Mouse (Mus musculus) C2C12 (cell line): ENCODE measurements around the gene Flnc.

Source experiments
- CTCF ChIP-seq: IDR thresholded peaks from one replicate; pipeline ENCODE4 v1.5.1; 2011; ENCODE audit not compliant: control insufficient read depth, insufficient read depth, insufficient read length
- FOSL1 ChIP-seq: IDR thresholded peaks from one replicate; pipeline ENCODE4 v1.8.0; 2011; ENCODE audit warnings: mild to moderate bottlenecking, low read length; ENCODE audit not compliant: poor library complexity, insufficient read depth, severe bottlenecking

DNA sequence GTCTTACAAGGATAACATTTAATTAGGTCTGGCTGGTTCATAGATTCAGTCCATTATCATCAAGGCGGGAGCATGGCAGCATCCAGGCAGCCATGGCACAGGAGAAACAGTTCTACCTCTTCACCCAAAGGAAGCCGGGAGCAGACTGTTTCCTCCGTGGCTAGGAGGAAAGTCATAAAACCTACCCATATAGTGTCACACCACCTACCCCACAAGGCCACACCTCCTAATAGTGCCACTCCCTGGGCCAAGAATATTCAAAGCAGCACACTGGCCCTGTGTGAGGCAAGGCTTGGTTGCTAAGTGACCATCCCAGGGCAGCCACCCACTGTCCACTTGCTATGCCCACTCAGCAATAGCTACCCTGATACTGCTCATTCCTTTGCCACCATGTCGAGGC is 38.1 kb downstream of the Flnc start, which contains the start of gene Atp6v1fnb:
- TF ChIP-seq CTCF: no peak
- no peak for TF ChIP-seq FOSL1
